Mouse (Mus musculus) mature B cell (primary cell): ENCODE results near the gene Nrarp.

Source experiments
- in situ Hi-C: fragments of 300-500 bp; cut with MboI; formaldehyde crosslinking; loops from 2 replicates; pipeline ENCODE4 v1.14.3; 2019

The Nrarp gene

GRCm38 (mm10) chr2:25180478-25180903 lies at the start of gene Nrarp:
Gene Nrarp, plus strand, starts transcription at chr2:25180758.
- in situ Hi-C loops, result no loop called here

DNA sequence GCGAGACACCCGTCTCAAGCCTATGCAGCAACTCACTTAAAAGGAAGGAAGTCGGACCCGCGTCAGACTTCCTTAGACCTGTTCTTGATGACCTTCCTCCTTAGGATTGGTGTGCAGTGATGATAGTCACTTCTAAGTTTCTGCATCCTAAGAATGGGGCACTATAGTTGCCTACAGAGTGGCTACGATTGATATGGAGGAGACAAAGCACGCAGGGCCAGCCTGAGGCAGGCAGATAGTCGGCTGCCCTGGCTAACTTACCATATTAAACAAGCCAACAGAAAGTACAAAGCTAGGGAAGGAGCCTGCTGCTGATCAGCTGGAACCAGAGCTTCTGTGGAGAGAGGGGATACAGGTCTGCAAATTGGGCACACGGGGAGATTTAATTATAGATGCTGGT lies 49.0 kb upstream of the Nrarp start:
- in situ Hi-C loops, result no loop called here

GRCm38 (mm10) chr2:25137832-25138231 lies 42.7 kb upstream of the Nrarp start:
- in situ Hi-C loops, result no loop called here

DNA sequence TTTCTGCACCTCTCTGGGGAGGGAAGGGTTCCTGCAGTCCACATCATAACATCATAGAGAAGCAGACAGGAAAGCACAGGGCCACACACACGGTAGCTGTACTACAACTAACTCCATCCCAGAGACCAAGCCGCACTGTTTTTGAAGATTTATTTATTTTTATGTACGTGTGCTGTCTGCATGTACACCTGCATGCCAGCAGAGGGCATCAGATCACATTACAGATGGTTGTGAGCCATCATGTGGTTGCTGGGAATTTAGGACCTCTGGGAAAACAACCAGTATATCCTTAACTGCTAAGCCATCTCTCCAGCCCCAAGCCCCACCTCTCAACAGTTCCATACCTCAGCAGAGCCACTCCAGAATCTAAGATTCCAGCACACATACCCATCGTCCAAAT lies 39.4 kb upstream of the Nrarp start:
- in situ Hi-C loops, result no loop called here

DNA sequence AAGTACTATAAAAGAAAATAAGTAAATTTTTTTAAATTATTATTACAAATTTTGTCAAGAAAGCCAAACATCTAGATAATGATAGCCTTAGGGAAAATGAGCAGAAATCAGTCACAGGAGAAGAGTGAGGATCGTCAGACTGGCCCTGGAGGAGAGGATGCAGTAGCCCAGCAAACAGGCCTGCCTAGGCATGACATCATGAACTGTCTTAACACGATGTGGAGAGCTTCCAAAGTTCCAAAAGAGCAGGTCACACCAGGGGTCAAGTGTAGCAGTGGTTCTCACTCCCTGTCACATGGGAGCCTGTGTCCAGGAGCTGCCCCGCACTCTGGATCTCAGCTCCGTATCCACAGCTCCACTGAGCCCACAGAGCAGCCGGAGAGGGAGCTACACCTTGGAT lies 38.6 kb upstream of the Nrarp start:
- in situ Hi-C loops, result no loop called here

DNA sequence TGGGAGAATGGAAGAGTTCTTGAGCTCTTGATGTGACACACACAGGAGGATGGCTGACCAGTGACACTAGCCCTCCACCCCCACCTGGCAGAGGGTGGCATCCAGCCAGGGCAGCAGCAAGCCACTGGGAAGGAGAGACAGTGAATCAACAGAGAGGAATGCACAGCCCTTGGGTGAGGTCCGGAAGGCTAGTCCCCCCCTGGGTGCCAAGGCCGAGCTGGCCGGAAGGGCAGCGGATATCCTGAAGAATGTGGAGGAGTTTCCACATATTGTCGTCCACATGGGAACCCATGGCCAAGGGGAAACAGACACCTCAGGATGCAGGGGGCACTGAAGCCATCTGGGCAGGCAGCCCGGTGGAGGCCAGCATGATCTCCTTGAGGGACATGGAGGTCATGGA lies 35.2 kb upstream of the Nrarp start:
- in situ Hi-C loops, result no loop called here

- in situ Hi-C loops, result no loop called here
Measured at GRCm38 (mm10) chr2:25147398-25147797, 33.2 kb upstream of the Nrarp start.

GRCm38 (mm10) chr2:25147892-25148291 lies 32.7 kb upstream of the Nrarp start:
- in situ Hi-C loops, result no loop called here

DNA sequence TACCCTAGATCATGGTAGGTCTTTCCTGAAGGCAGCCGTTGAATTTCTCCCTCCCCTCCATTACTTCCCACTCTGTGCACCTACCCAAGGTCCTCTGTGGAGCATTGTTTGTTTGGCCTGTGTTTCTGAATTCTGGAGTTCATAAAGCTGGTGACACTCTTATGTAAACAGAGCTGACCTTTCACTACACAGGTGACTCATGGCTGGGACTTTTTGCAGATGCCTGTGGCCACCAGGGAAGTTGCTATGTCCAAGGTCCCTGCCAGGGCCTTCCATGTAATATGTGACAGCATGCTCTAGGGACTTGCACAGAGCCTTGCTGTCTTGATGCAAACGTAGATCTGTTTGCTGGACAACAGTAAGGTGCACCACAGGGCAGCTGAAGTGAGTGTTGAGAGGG lies 30.9 kb upstream of the Nrarp start:
- in situ Hi-C loops, result no loop called here

GRCm38 (mm10) chr2:25151280-25151956 lies 29.1 kb upstream of the Nrarp start:
- in situ Hi-C loops, result no loop called here

GRCm38 (mm10) chr2:25156177-25156576 lies 24.4 kb upstream of the Nrarp start:
- in situ Hi-C loops, result no loop called here

- in situ Hi-C loops, result no loop called here
Measured at GRCm38 (mm10) chr2:25156990-25157389, 23.6 kb upstream of the Nrarp start.

GRCm38 (mm10) chr2:25157655-25158054 lies 22.9 kb upstream of the Nrarp start:
- in situ Hi-C loops, result no loop called here

- in situ Hi-C loops, result no loop called here
Measured at GRCm38 (mm10) chr2:25167481-25167880, 13.1 kb upstream of the Nrarp start.

- in situ Hi-C loops, result no loop called here
Measured at GRCm38 (mm10) chr2:25167919-25168664, 12.5 kb upstream of the Nrarp start.

DNA sequence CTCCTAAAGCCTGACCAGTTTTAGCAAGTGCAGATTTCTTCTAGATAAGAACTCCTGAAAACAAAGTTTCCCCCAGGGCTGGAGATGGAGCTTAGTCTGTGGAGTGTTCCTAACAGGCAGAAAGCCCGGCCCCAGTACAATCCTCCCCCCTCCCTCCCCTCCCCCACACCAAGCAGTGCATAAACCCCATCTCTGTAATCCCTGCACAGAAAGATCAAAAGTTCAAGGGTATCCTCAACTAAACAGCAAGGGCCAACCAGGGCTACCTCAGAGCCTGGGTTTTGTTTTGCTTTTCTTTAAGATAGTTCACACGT lies 11.9 kb upstream of the Nrarp start:
- in situ Hi-C loops, result no loop called here

DNA sequence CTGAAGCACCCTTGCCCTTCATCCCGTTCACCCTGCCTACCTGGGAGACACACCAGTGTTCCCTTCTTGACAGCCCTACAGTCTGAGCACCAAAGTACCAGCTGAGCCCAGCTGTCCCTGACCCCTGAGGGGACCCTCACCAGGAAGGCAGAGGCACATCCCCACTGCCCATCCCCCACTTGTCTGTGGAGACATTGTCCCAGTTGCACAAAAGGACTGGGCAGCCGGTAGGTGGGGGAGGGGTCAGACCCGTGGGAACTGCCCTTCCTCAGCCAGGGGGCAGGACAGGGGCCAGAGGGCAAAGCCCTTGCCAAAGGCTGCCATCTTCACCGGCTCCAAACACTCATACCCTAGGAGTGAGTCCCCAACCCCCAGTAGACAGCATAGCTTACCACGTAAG lies 10.8 kb upstream of the Nrarp start:
- in situ Hi-C loops, result no loop called here

DNA sequence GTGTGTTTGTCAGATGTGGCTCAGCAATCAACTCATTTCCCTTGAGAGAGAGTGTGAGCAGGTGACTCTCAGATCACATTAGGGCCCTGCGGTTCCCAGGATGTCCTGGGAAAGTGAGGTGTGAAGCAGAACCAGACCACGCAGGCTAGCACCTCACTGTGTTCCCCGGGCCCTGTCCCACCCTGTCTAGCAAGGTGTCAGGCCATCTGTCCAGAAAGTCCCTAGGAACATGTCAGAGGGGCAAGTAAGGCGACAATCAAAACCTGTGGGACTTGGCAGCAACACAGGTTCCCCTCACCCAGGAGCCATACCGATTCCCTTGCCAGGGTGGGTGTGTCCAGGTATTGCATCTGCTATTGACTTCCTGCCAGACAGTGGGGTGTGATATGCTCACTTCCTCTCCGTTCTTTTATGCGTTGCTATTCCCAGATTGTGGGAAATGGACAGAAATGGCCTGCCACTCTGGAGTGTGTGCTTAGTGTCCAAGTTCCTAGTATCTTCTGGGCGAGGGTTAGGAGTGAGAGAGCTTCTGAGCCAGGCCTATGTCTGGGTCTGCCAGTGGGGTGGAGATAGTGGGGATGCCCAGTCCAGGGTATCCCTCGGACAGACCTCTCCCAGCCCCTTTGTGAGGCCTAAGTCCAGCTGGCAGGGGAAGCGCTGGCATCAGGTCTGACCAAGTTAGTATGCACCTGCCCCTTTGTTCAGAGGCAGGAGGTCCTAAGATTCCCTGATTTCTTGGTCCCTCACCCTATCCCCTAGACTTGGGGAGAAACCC lies 10.0 kb upstream of the Nrarp start:
- in situ Hi-C loops, result no loop called here

- in situ Hi-C loops, result no loop called here
Measured at GRCm38 (mm10) chr2:25171101-25171768, 9.3 kb upstream of the Nrarp start.

GRCm38 (mm10) chr2:25171769-25172153 lies 8.8 kb upstream of the Nrarp start:
- in situ Hi-C loops, result no loop called here

- in situ Hi-C loops, result no loop called here
Measured at GRCm38 (mm10) chr2:25172629-25173028, 7.9 kb upstream of the Nrarp start.

- in situ Hi-C loops, result no loop called here
Measured at GRCm38 (mm10) chr2:25173821-25174220, 6.7 kb upstream of the Nrarp start.
